Mouse (Mus musculus) stomach, postnatal 0 days (tissue): ENCODE data around the gene Parp8.

Experiments used
- CTCF ChIP-seq: IDR thresholded peaks from 2 replicates; pipeline ENCODE4 v1.5.1; 2016; ENCODE audit warnings: antibody characterized with exemption, low read depth, mild to moderate bottlenecking, moderate library complexity
- EP300 ChIP-seq: optimal IDR thresholded peaks from 2 replicates; pipeline ENCODE3; 2016; ENCODE audit warnings: antibody characterized with exemption

DNA sequence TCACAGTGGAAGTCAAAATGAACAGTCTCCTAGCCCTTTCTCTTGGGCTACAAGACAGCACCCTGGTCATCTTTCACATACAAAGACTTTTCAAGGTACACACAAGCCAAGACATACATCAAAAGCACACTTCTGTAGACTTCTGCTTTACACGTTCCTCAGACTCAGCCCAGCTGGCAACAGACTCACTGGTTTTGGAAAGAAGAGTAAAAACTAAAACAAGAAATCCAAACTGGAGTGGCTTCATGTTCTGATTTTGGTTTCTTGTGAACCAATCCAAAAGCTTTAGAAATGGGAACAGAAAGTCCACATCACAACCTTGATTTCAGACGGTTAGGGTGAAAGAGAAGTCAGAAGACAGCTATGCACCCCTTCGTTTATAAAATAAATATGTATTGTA is 67.8 kb downstream of the Parp8 start:
- TF ChIP-seq CTCF (no peak), EP300 (no peak)
